Mouse (Mus musculus): ENCODE measurements at regions not wholly inside any gene's neighbourhood (a gene's known extent, or its start where the extent isn't known, plus 50 kb on each side); places are given as distances from the start of the nearest gene placed in this dataset.

DNA sequence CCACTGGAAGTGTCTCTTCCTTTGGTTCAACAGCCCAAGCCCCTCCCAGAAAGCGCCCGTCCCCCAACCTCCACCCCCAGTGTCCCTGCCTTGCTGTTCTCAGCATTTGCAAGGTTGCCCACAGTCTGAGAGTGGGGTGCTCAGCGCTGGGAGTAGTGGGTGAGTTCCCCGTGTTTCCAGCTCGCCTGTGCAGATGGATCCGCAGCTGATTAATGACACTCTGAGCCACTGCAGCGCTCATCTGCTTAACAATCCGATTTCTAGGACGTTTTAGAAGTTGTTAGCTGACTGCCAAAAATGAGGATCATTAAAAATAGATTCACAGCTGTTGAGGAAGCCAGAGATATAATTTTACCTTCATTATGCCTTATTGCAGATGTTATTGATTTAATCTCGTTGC is 280.0 kb upstream of the Npvf start:
- DNase-seq (ENCODE audit: extremely low read depth, low read depth, low spot score) = no peak
- no peak overlapping the region for H3K9ac ChIP-seq (ENCODE audit: low read depth, low read length)
- no peak overlapping the region for H3K4me3 ChIP-seq (ENCODE audit: insufficient read depth, low read depth, low read length)
- no peaks in the 10 kb centered on the region; the same call in 1 of the 2 replicates for H3K4me1 ChIP-seq (ENCODE audit: control insufficient read depth, insufficient read depth, low read length)
- WGBS = 76% methylated on average over 10 of the region's 10 CpGs
- no peak overlapping the region for H3K27ac ChIP-seq (replicated peaks; ENCODE audit: insufficient read depth, low read depth, low read length)
- H3K27me3 ChIP-seq (ENCODE audit: control insufficient read depth, insufficient read depth, low read length) = 0 out of 2 replicates have a peak, but pooled peaks cover under 1% of the 10 kb centered on the region
- no peaks in the 10 kb centered on the region for H3K79me2 ChIP-seq (ENCODE audit: control insufficient read depth, insufficient read depth, low read length)
- H3K36me3 ChIP-seq (ENCODE audit: control insufficient read depth, insufficient read depth, low read length) = no peaks in the 10 kb centered on the region
- no peak for TF ChIP-seq POLR2A (IDR thresholded peaks at IDR 0.05; ENCODE audit: extremely low read depth, insufficient read depth, low read length)
- TF ChIP-seq CTCF (IDR thresholded peaks at IDR 0.05; ENCODE audit: low read depth, low read length) = no peak

DNA sequence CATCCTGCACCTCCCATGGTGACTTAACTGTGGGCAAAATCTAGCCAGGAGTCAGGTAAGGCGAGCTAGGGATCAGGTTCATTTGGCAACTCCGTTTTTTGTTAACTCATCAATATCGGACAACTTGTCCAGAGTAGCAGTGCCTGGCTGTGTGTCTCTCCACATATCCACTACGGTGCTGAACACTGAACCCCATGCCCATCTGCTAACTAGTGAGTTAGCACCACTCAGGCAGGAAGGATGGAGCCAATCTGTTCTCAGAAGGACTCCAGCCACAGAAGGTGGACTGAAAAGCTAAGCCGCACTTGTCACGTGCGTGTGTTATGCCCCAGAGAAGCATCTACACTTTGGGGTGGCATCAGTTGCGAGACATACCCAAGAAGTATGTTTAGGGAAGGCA is 282.1 kb upstream of the Npvf start:
- no peaks in the 10 kb centered on the region; the same call in 1 of the 2 replicates for H3K4me1 ChIP-seq (ENCODE audit: control insufficient read depth, insufficient read depth, low read length)
- H3K4me3 ChIP-seq (ENCODE audit: insufficient read depth, low read depth, low read length) = no peak overlapping the region
- no peak overlapping the region for H3K9ac ChIP-seq (ENCODE audit: low read depth, low read length)
- H3K27me3 ChIP-seq (ENCODE audit: control insufficient read depth, insufficient read depth, low read length) = no peaks in the 10 kb centered on the region
- H3K27ac ChIP-seq (replicated peaks; ENCODE audit: insufficient read depth, low read depth, low read length) = no peak overlapping the region
- no peaks in the 10 kb centered on the region for H3K79me2 ChIP-seq (ENCODE audit: control insufficient read depth, insufficient read depth, low read length)
- DNase-seq (ENCODE audit: extremely low read depth, low read depth, low spot score) = no peak
- 76% methylated on average over 8 of the region's 8 CpGs for WGBS
- no peak for TF ChIP-seq CTCF (IDR thresholded peaks at IDR 0.05; ENCODE audit: low read depth, low read length)
- no peak for TF ChIP-seq POLR2A (IDR thresholded peaks at IDR 0.05; ENCODE audit: extremely low read depth, insufficient read depth, low read length)
- H3K36me3 ChIP-seq (ENCODE audit: control insufficient read depth, insufficient read depth, low read length) = no peaks in the 10 kb centered on the region

DNA sequence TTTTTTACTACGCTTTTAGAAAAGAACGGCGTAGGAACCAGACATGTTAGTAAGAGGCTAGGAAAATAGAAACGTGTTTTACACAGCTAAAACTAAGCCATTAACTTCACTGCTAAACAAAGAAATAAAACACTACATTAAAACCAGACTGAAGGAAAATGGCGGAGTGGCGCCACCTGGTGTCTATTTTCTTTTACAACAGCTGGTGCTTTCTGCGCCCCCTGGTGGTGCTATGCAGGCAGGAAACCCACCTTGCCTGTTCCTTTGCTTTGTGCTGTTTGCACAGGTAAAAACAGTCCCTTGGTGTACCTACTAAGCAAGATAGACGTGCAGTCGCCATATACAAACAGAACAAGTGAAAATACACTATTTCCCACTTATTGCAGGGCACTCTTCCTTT is 282.9 kb upstream of the Npvf start:
- Histone ChIP-seq H3K79me2 (ENCODE audit: control insufficient read depth, insufficient read depth, low read length) (no peaks in the 10 kb centered on the region), H3K9ac (ENCODE audit: low read depth, low read length) (no peak overlapping the region), H3K4me3 (ENCODE audit: insufficient read depth, low read depth, low read length) (no peak overlapping the region; the same call in 1 of the 2 replicates), H3K36me3 (ENCODE audit: control insufficient read depth, insufficient read depth, low read length) (no peaks in the 10 kb centered on the region), H3K27ac (replicated peaks; ENCODE audit: insufficient read depth, low read depth, low read length) (no peak overlapping the region), H3K27me3 (ENCODE audit: control insufficient read depth, insufficient read depth, low read length) (no peaks in the 10 kb centered on the region), H3K4me1 (ENCODE audit: control insufficient read depth, insufficient read depth, low read length) (no peaks in the 10 kb centered on the region; the same call in 1 of the 2 replicates)
- WGBS = 25% methylated on average over 9 of the region's 9 CpGs
- TF ChIP-seq POLR2A (IDR thresholded peaks at IDR 0.05; ENCODE audit: extremely low read depth, insufficient read depth, low read length) (no peak), CTCF (IDR thresholded peaks at IDR 0.05; ENCODE audit: low read depth, low read length) (peak; percentile 99)
- DNase-seq (ENCODE audit: extremely low read depth, low read depth, low spot score) = peak; percentile 28

DNA sequence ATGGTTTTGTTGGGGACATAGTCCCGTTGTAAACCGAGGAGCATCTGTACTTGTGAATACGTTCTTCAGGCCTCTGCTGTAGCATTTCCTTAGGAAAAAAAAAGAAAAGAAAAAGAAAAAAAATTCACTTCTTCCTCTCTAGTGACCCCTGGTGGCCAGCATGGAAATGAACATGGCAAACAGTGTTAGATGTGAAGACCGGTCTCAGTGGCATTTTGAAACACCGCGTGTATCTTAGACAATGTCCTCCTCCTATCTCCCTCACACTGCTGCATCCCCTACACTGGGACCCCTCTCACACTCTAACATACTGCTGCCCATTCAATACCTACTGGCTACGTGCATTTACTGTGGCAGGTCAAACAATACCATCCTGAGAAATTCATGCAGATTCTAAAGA is 284.6 kb upstream of the Npvf start:
- Histone ChIP-seq H3K79me2 (ENCODE audit: control insufficient read depth, insufficient read depth, low read length) (no peaks in the 10 kb centered on the region), H3K36me3 (ENCODE audit: control insufficient read depth, insufficient read depth, low read length) (no peaks in the 10 kb centered on the region), H3K27ac (replicated peaks; ENCODE audit: insufficient read depth, low read depth, low read length) (no peak overlapping the region), H3K27me3 (ENCODE audit: control insufficient read depth, insufficient read depth, low read length) (no peaks in the 10 kb centered on the region), H3K9ac (ENCODE audit: low read depth, low read length) (no peak overlapping the region), H3K4me3 (ENCODE audit: insufficient read depth, low read depth, low read length) (no peak overlapping the region), H3K4me1 (ENCODE audit: control insufficient read depth, insufficient read depth, low read length) (no peaks in the 10 kb centered on the region; the same call in 1 of the 2 replicates)
- 26% methylated on average over 7 of the region's 7 CpGs for WGBS
- TF ChIP-seq CTCF (IDR thresholded peaks at IDR 0.05; ENCODE audit: low read depth, low read length) (peak; percentile 62), POLR2A (IDR thresholded peaks at IDR 0.05; ENCODE audit: extremely low read depth, insufficient read depth, low read length) (no peak)
- DNase-seq (ENCODE audit: extremely low read depth, low read depth, low spot score) = no peak

DNA sequence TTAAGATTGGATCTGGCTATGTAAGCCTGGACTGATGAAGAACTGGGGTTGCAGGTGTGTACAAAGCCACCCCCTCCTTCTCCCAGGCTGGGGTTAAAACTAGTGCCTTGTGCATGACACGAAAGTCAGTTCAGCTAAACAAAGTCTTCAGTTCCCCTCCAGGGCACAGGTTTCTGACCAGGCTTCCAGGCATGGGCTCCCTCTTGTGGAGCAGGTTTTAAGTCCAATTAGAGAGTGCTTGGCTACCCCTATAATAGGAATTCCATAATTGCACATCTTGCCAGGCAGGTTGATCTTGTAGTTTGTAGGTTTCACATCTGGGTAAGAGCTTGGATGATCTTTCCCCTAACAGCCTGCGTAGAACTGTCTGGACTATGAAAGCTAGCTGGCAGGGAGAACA is 285.2 kb upstream of the Npvf start:
- no peak overlapping the region for H3K27ac ChIP-seq (replicated peaks; ENCODE audit: insufficient read depth, low read depth, low read length)
- no peaks in the 10 kb centered on the region for H3K27me3 ChIP-seq (ENCODE audit: control insufficient read depth, insufficient read depth, low read length)
- WGBS = 59% methylated on average over 2 of the region's 2 CpGs
- no peaks in the 10 kb centered on the region for H3K36me3 ChIP-seq (ENCODE audit: control insufficient read depth, insufficient read depth, low read length)
- H3K79me2 ChIP-seq (ENCODE audit: control insufficient read depth, insufficient read depth, low read length) = no peaks in the 10 kb centered on the region
- no peak for TF ChIP-seq CTCF (IDR thresholded peaks at IDR 0.05; ENCODE audit: low read depth, low read length)
- TF ChIP-seq POLR2A (IDR thresholded peaks at IDR 0.05; ENCODE audit: extremely low read depth, insufficient read depth, low read length) = no peak
- DNase-seq (ENCODE audit: extremely low read depth, low read depth, low spot score) = no peak
- H3K4me3 ChIP-seq (ENCODE audit: insufficient read depth, low read depth, low read length) = no peak overlapping the region
- H3K4me1 ChIP-seq (ENCODE audit: control insufficient read depth, insufficient read depth, low read length) = no peaks in the 10 kb centered on the region; the same call in 1 of the 2 replicates
- H3K9ac ChIP-seq (ENCODE audit: low read depth, low read length) = no peak overlapping the region

DNA sequence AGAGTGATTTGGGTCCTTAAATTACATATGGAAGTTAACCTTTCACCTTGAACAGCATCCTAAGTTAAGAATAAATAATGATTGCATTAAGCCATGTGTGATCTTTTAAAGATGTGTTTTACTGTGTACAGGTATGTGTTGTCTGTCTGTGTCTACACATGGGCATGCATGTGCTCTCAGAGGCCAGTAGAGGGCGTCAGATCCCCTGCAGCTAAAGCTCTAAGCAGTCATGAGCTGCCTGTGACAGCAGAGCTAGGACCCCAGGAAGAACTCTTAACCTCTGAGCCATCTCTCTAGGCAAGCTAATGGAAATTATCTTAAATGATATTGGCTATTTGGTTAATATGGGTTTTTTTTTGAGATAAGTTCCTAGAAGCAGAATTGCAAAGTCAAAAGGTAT is 285.9 kb upstream of the Npvf start:
- no peaks in the 10 kb centered on the region; the same call in 1 of the 2 replicates for H3K4me1 ChIP-seq (ENCODE audit: control insufficient read depth, insufficient read depth, low read length)
- H3K4me3 ChIP-seq (ENCODE audit: insufficient read depth, low read depth, low read length) = no peak overlapping the region
- H3K27ac ChIP-seq (replicated peaks; ENCODE audit: insufficient read depth, low read depth, low read length) = no peak overlapping the region
- 17% methylated on average over 1 of the region's 1 CpGs for WGBS
- H3K27me3 ChIP-seq (ENCODE audit: control insufficient read depth, insufficient read depth, low read length) = no peaks in the 10 kb centered on the region
- H3K9ac ChIP-seq (ENCODE audit: low read depth, low read length) = no peak overlapping the region
- no peaks in the 10 kb centered on the region for H3K36me3 ChIP-seq (ENCODE audit: control insufficient read depth, insufficient read depth, low read length)
- DNase-seq (ENCODE audit: extremely low read depth, low read depth, low spot score) = no peak
- TF ChIP-seq POLR2A (IDR thresholded peaks at IDR 0.05; ENCODE audit: extremely low read depth, insufficient read depth, low read length) = no peak
- TF ChIP-seq CTCF (IDR thresholded peaks at IDR 0.05; ENCODE audit: low read depth, low read length) = peak; percentile 47
- no peaks in the 10 kb centered on the region for H3K79me2 ChIP-seq (ENCODE audit: control insufficient read depth, insufficient read depth, low read length)
